Mouse (Mus musculus) B cell, adult (primary cell): Measurements from ENCODE around the gene 4930407I10Rik. TPM values are rescaled to one million over a fixed set of nuclear protein-coding genes. Genes with fewer than 3 reads are reported as not detected.

Experiments used
- total RNA-seq: library from RNA; stranded (reverse); gene quantifications from 4 replicates; pipeline ENCODE4 v1.2.4, GENCODE M21; 2023; ENCODE audit not compliant: inconsistent age

4930407I10Rik gene
- not detected in 4 replicates for total RNA-seq

DNA sequence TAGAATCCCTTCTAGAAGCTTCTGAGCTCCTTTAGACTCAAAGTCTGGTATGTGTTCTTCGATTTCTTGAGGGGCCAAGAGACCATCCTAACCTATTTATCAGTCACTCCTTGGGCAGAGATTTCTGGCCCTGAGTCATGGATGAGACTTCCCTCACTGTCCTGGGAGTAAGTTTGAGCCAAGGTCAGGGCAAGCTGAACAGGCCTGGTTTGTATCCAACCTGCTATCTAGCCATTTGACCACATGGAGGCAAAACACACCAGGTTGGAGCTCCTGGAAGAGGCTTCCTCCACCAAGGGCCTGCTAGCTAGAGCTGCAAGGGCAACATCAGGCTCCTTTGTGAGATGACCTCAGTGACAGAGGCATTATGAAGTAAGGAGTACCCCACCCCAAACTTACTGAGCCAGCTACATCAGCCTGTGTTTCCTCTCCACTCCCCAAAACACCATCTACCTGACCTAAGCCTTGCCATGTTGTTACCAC is at the start of gene 4930407I10Rik:
TSS of gene 4930407I10Rik (plus strand) at position 433 of the 483 bp plus-strand sequence.

DNA sequence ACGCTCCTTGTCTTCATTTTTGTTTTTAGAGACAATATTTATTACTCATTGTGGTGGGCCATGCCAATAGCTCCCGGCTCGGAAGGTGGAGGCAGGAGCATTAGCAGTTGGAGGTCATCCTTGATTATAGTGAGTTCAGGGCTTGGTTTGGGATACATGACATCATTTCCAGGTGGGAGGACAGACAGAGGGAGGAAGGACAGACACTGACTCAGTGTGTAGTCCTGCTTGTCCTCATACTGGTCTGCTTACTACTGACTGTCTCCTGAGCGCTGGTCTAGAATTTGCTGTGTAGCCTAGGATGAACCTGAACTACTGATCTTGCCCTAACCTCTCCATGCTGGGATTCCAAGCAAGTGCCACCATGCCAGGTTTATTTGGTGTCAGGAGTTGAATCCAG is 25.2 kb upstream of the 4930407I10Rik start, which contains the start of gene Desi1:
TSS of gene Desi1 (minus strand) at position 101 of the 400 bp plus-strand sequence.

DNA sequence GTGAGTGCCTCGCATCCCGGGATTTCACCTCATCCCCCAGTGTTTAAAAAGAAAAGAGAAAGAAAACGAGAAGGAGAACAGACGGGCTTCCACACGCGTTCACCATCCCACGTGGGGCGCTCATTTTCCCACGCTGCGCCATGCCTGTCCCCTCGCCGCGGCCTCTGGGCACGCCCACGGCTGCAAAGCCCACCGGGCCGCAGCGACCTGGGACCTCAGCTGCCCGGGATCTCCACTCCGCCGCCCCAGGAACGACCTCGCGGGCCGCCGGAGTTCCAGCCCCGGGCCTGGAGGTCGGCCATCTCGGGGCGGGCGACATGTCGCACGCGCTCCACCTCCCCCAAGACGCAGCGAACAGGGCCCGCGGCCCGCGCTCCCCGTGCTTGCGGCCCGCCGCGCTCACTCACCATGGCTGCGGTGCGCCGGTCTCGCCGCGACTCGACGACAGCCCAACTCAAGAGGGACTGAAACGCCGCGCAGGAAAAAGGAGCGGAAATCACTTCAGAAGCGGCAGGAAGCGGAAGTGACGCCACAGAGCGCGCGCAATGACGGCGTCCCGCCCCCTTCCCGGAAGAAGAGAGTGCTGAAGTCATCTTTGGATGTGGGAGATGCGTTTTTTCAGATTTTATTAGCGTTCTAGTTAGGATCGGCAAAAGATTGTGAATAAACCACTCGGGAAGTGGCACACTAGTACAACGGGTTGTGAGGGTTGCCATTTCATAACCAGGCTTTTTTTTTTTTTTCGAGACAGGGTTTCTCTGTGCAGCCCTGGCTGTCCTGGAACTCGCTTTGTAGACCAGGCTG is 11.7 kb upstream of the 4930407I10Rik start, which contains the start of gene Snu13:
TSS of gene Snu13 (minus strand) at position 519 of the 804 bp plus-strand sequence.

GRCm38 (mm10) chr15:82069898-82070297 is 10.9 kb downstream of the 4930407I10Rik start, which contains the start of gene Mei1:
Gene Mei1, plus strand, starts transcription at chr15:82069996.

Other genes with a start within 250 kb of the 4930407I10Rik start
- gene Tob2, start 200.4 kb upstream of the 4930407I10Rik start, total RNA-seq: 115 to 133 TPM (median 123 TPM) in 4 replicates
- gene Phf5a, start 187.2 kb upstream of the 4930407I10Rik start, total RNA-seq: 60.1 to 67.5 TPM (median 62.8 TPM) in 4 replicates
- gene Aco2, start 186.8 kb upstream of the 4930407I10Rik start, total RNA-seq: 141 to 151 TPM (median 145 TPM) in 4 replicates
- 15.0 to 23.3 TPM (median 17.1 TPM) in 4 replicates for gene Polr3h, start 132.9 kb upstream of the 4930407I10Rik start, total RNA-seq
- 0.29 to 0.81 TPM (median 0.42 TPM) in 3 of 4 replicates, not detected in the other for gene Csdc2, start 122.4 kb upstream of the 4930407I10Rik start, total RNA-seq
- 18.0 to 24.3 TPM (median 21.2 TPM) in 4 replicates for gene Pmm1, start 98.2 kb upstream of the 4930407I10Rik start, total RNA-seq
- gene 1700029P11Rik, start 78.6 kb upstream of the 4930407I10Rik start, total RNA-seq: not detected in 4 replicates
- gene Xrcc6, start 71.3 kb upstream of the 4930407I10Rik start, total RNA-seq: 32.1 to 42.1 TPM (median 33.8 TPM) in 4 replicates
- gene Desi1, start 25.3 kb upstream of the 4930407I10Rik start, total RNA-seq: 26.4 to 39.9 TPM (median 27.9 TPM) in 4 replicates
- 96.9 to 103 TPM (median 102 TPM) in 4 replicates for gene Snu13, start 11.6 kb upstream of the 4930407I10Rik start, total RNA-seq
- gene Mei1, start 10.8 kb downstream of the 4930407I10Rik start, total RNA-seq: not detected in 4 replicates
- 58.6 to 67.5 TPM (median 62.7 TPM) in 4 replicates for gene Ccdc134, start 68.8 kb downstream of the 4930407I10Rik start, total RNA-seq
- gene Srebf2, start 88.0 kb downstream of the 4930407I10Rik start, total RNA-seq: 202 to 229 TPM (median 225 TPM) in 4 replicates
- gene Shisa8, start 153.7 kb downstream of the 4930407I10Rik start, total RNA-seq: 5.5 to 8.9 TPM (median 6.7 TPM) in 4 replicates
- gene Tnfrsf13c, start 165.2 kb downstream of the 4930407I10Rik start, total RNA-seq: 309 to 334 TPM (median 329 TPM) in 4 replicates
- gene Cenpm, start 185.6 kb downstream of the 4930407I10Rik start, total RNA-seq: 0.77 to 4.2 TPM (median 1.6 TPM) in 4 replicates
- gene 1500009C09Rik, start 193.2 kb downstream of the 4930407I10Rik start, total RNA-seq: 0.32 TPM in 1 of 4 replicates, not detected in the others
- 0.48 TPM in 1 of 4 replicates, not detected in the others for gene Sept3, start 215.7 kb downstream of the 4930407I10Rik start, total RNA-seq
- not detected in 4 replicates for gene Wbp2nl, start 239.8 kb downstream of the 4930407I10Rik start, total RNA-seq